Mouse (Mus musculus) embryonic facial prominence, embryonic 12.5 days (tissue): ENCODE measurements around the gene Glis3. TPM values are rescaled to one million over a fixed set of nuclear protein-coding genes. Genes with fewer than 3 reads are reported as not detected.

ENCODE experiments used
- ATAC-seq: fragments of 200-750 bp; cut with Nextera tagmentation; 2 replicates; pipeline ENCODE4 v1.8.0; 2017; ENCODE audit not compliant: insufficient number of reproducible peaks, insufficient read depth, low FRiP score, low TSS enrichment
- H3K27ac ChIP-seq: fragments of 300-500 bp; sonication (generic); 2 replicates; pipeline ENCODE4 v1.5.1; 2016; ENCODE audit warnings: mild to moderate bottlenecking
- H3K27me3 ChIP-seq: fragments of 300-500 bp; sonication (generic); 2 replicates; pipeline ENCODE4 v1.6.1; 2016; ENCODE audit warnings: mild to moderate bottlenecking, moderate library complexity
- H3K36me3 ChIP-seq: fragments of 300-500 bp; sonication (generic); 2 replicates; pipeline ENCODE4 v1.6.1; 2016; ENCODE audit warnings: mild to moderate bottlenecking
- H3K4me1 ChIP-seq: fragments of 300-500 bp; sonication (generic); 2 replicates; pipeline ENCODE4 v1.6.1; 2016
- H3K4me2 ChIP-seq: fragments of 300-500 bp; sonication (generic); replicated peaks from 2 replicates; pipeline ENCODE4 v1.6.1; 2016; ENCODE audit warnings: mild to moderate bottlenecking, moderate library complexity
- H3K4me3 ChIP-seq: fragments of 300-500 bp; sonication (generic); 2 replicates; pipeline ENCODE4 v1.5.1; 2016; ENCODE audit warnings: mild to moderate bottlenecking
- H3K9ac ChIP-seq: fragments of 300-500 bp; sonication (generic); 2 replicates; pipeline ENCODE4 v1.6.1; 2016; ENCODE audit warnings: mild to moderate bottlenecking, moderate library complexity
- H3K9me3 ChIP-seq: fragments of 300-500 bp; sonication (generic); 2 replicates; pipeline ENCODE4 v1.6.1; 2016; ENCODE audit warnings: mild to moderate bottlenecking, moderate library complexity
- WGBS: fragments of 180-500 bp; shearing (Covaris S2); methylation state at CpG from one replicate; pipeline ENCODE4 v1.1.7; 2016; 5-methylcytosine and 5-hydroxymethylcytosine counted together
- polyA plus RNA-seq: library from polyadenylated mRNA; unstranded; fragments of >200 nt; fragmentation: Nextera tagmentation; extraction: Ambion mirVana; gene quantifications from 2 replicates; pipeline ENCODE4 v1.2.1, GENCODE M21; 2016

Glis3 gene
- polyA plus RNA-seq, 1 experiment from 2014 or later, result 7.8 TPM

DNA sequence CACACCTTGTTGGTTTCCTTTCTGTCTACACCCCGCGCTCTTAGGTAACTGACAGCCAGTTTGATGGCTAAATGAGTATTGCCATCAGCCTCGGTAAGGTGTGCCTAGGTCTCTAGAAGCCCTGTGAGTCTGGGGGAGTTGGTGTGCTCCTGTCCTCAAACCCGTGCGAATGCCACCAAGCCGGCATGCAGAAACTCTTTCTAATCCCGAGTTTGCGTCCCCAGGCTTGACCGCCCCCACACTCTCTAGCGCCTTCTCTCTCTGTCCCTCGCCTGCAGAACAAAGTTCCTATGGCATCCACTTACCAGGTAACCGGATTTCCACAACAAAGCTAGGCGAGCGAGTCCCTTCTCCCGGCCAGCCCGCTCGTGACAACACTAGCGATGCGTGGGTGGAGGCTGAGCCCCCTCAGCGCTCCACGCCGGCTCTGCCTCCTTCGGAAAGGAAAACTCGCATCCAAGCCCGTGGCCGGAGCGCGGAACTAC lies 544 bp downstream of the Glis3 start:
- H3K4me3 ChIP-seq, result peak overlapping the region; percentile 65
- H3K4me1 ChIP-seq, result peaks cover 14% of the 10 kb centered on the region
- 0 out of 2 replicates have a peak, but pooled peaks have one; percentile 25 for ATAC-seq
- H3K27me3 ChIP-seq, result peaks cover 37% of the 10 kb centered on the region
- peak overlapping the region; percentile 98 for H3K4me2 ChIP-seq
- no peak overlapping the region for H3K27ac ChIP-seq
- WGBS, result under 1% methylated on average over 28 of the region's 28 CpGs
- H3K36me3 ChIP-seq, result no peaks in the 10 kb centered on the region
- peak overlapping the region; percentile 72 for H3K9ac ChIP-seq
- H3K9me3 ChIP-seq, result no peaks in the 10 kb centered on the region

DNA sequence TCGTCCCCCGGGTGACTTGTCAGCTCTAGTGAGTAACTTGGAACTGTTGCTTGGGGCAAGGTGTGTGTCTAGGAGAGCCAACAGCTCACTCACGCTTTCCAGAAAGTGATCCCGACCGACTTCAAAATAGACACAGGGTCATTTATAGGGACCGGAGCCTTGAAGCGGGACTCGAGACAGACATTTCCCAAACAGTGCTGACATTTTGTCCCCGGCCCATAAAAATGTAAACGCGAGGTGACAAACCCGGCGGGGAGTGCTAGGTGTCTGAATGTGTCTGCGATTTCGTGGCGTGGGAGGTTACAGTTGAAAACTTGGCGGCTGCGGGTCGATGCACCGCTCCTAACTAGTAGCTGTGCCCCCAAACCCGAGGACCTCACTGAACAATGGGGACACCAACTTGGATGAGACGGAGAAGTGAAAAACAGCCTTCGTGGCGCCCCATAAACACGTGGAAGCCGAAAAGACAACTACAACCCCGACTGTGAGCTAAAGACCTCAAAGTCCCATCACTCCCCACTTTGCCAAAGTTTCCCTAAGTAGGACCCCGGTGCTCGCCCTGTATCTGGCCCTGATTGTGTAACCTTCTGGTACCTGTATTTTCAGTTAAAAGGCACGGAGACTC lies 1.1 kb downstream of the Glis3 start:
- Histone ChIP-seq H3K9me3 (no peaks in the 10 kb centered on the region), H3K27me3 (peaks cover 37% of the 10 kb centered on the region), H3K4me3 (peak overlapping the region; percentile 65), H3K4me2 (peak overlapping the region; percentile 98), H3K27ac (no peak overlapping the region), H3K36me3 (no peaks in the 10 kb centered on the region), H3K4me1 (peaks cover 14% of the 10 kb centered on the region), H3K9ac (peak overlapping the region; percentile 72; the same call in 1 of the 2 replicates)
- WGBS, result under 1% methylated on average over 30 of the region's 30 CpGs
- ATAC-seq, result no peak

DNA sequence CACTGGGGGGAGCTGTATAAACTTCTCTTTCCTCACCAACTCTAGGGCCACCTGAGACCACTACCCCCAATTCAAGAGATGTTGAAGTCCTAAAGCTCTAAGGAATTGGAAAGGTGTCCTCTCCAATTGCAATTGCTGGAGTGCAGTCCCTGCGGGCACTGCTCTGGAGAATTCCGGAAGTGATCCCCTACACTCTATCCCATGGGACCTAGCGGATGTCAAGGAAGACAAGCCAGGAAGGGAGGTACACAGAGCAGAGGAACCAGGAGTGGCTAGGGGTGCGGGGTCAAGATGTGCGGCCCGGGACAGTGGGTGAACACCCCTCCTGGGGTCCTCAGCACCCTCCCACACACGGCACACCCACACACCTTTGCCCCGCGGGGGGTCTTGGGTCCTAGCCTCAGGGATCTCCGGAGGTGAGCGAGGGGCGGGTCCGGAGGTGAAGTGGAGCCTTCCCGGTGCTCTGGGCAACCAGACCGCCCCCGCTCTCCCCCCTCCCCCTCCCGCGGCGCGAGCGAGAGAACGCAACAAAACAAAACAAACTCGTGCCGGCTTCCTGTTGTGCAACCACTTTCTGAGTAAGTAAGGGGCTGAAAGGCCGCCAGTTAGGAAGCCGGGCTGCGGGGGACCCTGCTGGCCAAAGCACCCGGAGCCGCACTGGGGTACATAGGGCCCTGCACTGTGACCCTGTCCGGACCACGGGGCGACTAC lies 2.0 kb downstream of the Glis3 start:
- H3K4me3 ChIP-seq, result peak overlapping the region; percentile 65
- no peaks in the 10 kb centered on the region for H3K36me3 ChIP-seq
- no peak overlapping the region for H3K27ac ChIP-seq
- 1% methylated on average over 30 of the region's 32 CpGs for WGBS
- no peaks in the 10 kb centered on the region for H3K9me3 ChIP-seq
- ATAC-seq, result 0 out of 2 replicates have a peak, but pooled peaks have one; percentile 50
- peaks cover 14% of the 10 kb centered on the region for H3K4me1 ChIP-seq
- peak overlapping the region; percentile 98 for H3K4me2 ChIP-seq
- H3K9ac ChIP-seq, result peak overlapping the region; percentile 46
- peaks cover 37% of the 10 kb centered on the region for H3K27me3 ChIP-seq

DNA sequence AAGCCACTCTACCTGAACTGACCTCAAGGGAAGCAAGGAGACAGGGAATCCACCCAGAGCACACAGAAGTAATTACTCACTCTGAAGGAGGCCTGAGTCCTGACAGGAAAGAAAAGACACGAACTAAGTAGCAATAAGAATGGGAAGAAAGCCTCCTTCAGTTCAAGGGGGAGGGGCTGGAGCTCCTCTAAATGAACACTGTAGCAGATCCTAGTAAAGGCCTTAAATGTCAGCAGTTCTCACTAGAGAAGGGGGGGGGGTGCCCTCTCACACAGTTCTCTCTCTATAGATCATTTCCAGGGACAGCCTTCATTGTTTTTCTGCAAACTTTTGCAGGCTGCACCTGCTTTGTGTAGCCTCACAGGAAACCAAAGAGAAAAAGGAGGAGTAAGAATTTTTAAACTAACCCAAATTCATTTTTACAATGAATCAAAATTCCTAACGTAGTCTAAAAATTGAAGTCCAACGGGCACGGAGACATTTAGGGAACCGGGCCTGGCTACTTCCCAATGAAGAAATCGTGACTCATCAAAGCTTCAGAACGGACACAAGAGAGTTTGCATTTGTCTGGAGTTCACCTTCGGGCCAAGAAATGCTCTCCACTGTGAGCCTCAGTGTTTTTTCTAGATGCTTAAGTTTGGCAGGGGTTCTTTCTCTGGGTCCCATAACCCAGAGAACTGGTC lies 2.7 kb downstream of the Glis3 start:
- Histone ChIP-seq H3K27me3 (peaks cover 37% of the 10 kb centered on the region), H3K4me1 (peaks cover 14% of the 10 kb centered on the region), H3K9ac (no peak overlapping the region), H3K4me3 (peak overlapping the region; percentile 65), H3K9me3 (no peaks in the 10 kb centered on the region), H3K4me2 (peak overlapping the region; percentile 98), H3K36me3 (no peaks in the 10 kb centered on the region), H3K27ac (no peak overlapping the region)
- ATAC-seq, result no peak
- WGBS, result 28% methylated on average over 8 of the region's 8 CpGs

DNA sequence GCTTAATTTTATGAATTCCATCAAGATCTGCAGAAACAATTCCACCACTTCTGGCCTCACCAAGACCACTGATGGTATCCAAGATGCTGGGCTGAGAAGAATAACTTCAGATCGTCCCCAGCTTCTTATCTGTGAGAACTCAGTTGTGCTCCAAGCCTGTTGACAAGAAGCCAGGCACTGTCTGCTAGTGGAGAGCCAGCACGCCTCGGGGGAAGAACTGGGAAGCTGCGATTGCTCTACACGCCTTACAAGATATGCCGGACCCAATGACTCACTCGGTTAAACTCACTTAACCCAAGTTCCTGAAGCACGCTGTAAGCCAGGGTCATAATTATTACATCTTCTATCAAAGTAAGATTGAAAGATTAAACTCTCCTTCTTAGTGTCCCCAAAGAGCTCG lies 16.1 kb downstream of the Glis3 start:
- no peak overlapping the region for H3K27ac ChIP-seq
- H3K27me3 ChIP-seq, result 0 out of 2 replicates have a peak, but pooled peaks cover 1% of the 10 kb centered on the region
- no peak overlapping the region for H3K4me2 ChIP-seq
- no peak overlapping the region for H3K4me3 ChIP-seq
- H3K4me1 ChIP-seq, result no peaks in the 10 kb centered on the region; the same call in 1 of the 2 replicates
- no peaks in the 10 kb centered on the region for H3K9me3 ChIP-seq
- 84% methylated on average over 9 of the region's 9 CpGs for WGBS
- ATAC-seq, result no peak
- H3K36me3 ChIP-seq, result no peaks in the 10 kb centered on the region
- no peak overlapping the region for H3K9ac ChIP-seq

DNA sequence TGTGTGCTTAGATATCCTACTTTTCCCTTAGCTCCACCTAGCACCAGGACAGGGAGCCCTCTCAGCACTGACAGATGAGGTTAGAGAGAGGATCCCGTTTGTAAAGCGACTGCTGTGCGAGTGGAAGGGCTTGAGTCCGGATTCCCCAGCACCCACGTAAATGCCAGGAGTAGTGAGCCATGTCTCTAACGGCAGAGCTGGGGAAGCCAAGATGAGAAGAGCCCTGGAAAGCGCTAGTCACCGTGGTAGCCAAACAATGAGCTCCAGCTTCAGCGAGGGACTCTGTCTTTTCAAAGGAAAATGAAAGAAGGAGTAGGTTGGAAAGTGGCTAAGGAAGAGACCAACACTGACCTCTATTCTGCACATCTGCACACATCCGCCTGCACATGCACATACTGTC lies 16.7 kb downstream of the Glis3 start:
- H3K27ac ChIP-seq, result no peak overlapping the region
- no peak overlapping the region for H3K4me2 ChIP-seq
- no peak for ATAC-seq
- H3K27me3 ChIP-seq, result 0 out of 2 replicates have a peak, but pooled peaks cover 2% of the 10 kb centered on the region
- no peaks in the 10 kb centered on the region; the same call in 1 of the 2 replicates for H3K4me1 ChIP-seq
- H3K9ac ChIP-seq, result no peak overlapping the region
- no peaks in the 10 kb centered on the region for H3K9me3 ChIP-seq
- no peaks in the 10 kb centered on the region for H3K36me3 ChIP-seq
- no peak overlapping the region for H3K4me3 ChIP-seq
- 59% methylated on average over 10 of the region's 10 CpGs for WGBS

DNA sequence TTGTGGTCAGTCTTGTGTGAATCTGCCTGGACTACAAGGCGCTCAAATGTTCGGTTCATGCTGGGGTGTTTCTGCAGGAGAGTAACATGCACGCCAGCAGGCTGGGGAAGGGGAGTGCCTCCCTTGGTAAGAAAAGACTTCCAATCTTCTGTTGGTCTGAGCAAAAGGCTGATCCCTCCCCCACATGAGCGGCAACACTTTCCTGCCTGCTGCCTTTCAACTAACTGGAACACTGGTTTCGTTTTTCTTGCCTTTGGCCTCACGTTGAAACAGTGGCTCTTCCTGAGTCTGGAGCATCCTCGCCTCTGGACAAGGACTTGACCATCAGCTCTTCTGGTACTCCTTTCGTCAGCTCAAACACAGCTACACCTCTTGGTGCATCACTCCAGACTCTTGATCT lies 17.4 kb downstream of the Glis3 start:
- no peak overlapping the region for H3K4me3 ChIP-seq
- 55% methylated on average over 8 of the region's 8 CpGs for WGBS
- no peaks in the 10 kb centered on the region for H3K36me3 ChIP-seq
- H3K9ac ChIP-seq, result no peak overlapping the region
- H3K27ac ChIP-seq, result no peak overlapping the region
- no peak overlapping the region for H3K4me2 ChIP-seq
- H3K27me3 ChIP-seq, result 0 out of 2 replicates have a peak, but pooled peaks cover 2% of the 10 kb centered on the region
- no peaks in the 10 kb centered on the region for H3K9me3 ChIP-seq
- ATAC-seq, result no peak
- H3K4me1 ChIP-seq, result no peaks in the 10 kb centered on the region; the same call in 1 of the 2 replicates

DNA sequence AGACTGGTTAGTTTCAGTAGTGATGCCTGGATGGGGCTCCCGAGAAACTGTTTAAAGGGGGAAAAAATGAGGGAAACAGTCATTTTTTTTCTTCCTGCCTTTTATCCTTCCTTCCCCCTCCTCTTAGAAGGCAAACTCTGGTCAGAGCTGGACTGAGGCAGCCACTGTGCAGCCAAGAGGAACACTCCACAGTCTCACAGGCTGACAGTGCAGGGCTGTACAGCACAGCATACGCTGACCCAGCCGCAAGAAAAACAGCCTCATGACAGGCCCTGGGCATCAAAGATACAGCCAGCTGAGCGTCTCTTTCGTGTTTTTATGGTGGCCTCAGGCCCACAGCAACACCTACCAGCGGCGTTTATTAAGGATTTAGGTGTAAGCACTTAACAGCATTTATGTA lies 19.0 kb downstream of the Glis3 start:
- no peaks in the 10 kb centered on the region for H3K36me3 ChIP-seq
- no peaks in the 10 kb centered on the region for H3K9me3 ChIP-seq
- H3K4me2 ChIP-seq, result no peak overlapping the region
- 84% methylated on average over 7 of the region's 7 CpGs for WGBS
- no peak overlapping the region for H3K9ac ChIP-seq
- no peak overlapping the region for H3K27ac ChIP-seq
- H3K27me3 ChIP-seq, result 0 out of 2 replicates have a peak, but pooled peaks cover 2% of the 10 kb centered on the region
- ATAC-seq, result no peak
- H3K4me3 ChIP-seq, result no peak overlapping the region
- no peaks in the 10 kb centered on the region; the same call in 1 of the 2 replicates for H3K4me1 ChIP-seq

DNA sequence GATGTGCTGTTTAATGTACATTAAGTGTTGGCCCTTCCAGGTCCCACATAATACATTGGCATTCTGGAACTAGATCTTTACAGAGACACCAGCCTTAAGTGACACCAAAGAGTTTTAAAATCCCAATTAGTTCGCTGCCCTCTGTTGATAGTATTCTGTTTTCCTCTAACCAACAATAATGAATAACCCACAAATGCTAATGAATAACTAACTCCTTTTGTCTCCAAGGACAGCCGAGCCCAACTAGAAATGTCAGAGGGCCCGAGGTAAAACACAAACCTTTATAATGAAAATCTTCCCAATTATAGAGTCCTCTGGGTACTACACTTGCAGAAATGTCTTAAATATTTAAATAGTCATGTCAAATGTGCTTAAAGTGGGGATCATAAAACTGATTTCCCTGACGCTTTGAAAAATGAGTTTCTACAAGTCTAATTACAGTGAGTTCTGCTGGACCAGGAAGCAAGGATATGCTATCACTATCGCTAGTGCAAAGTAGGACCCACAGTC lies 22.1 kb downstream of the Glis3 start:
- Histone ChIP-seq H3K9me3 (no peaks in the 10 kb centered on the region), H3K27ac (no peak overlapping the region), H3K4me1 (no peaks in the 10 kb centered on the region; the same call in 1 of the 2 replicates), H3K4me3 (no peak overlapping the region), H3K9ac (no peak overlapping the region), H3K36me3 (no peaks in the 10 kb centered on the region), H3K27me3 (0 out of 2 replicates have a peak, but pooled peaks cover 2% of the 10 kb centered on the region), H3K4me2 (no peak overlapping the region)
- 68% methylated on average over 5 of the region's 5 CpGs for WGBS
- no peak for ATAC-seq

DNA sequence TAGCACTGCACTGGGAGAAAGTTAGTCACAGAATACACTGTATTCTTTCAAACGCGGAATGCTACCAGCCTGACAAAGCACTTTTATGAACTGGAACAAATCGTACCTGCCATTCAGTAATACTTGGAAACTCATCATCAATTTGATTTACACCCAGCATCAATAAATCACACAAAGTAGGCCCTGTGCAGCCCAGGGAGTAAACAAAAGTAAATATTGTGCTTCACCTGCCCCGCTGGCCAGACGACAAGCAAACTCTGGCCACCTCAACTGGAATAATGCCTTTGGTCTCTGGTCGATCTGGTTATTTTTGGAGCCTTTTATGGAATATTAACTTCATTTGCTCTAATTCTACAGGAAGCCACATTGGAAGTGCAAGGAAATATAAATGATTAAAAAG lies 23.0 kb downstream of the Glis3 start:
- H3K4me2 ChIP-seq, result no peak overlapping the region
- H3K4me3 ChIP-seq, result no peak overlapping the region
- ATAC-seq, result no peak
- H3K9me3 ChIP-seq, result no peaks in the 10 kb centered on the region
- WGBS, result 77% methylated on average over 6 of the region's 6 CpGs
- H3K27ac ChIP-seq, result no peak overlapping the region
- H3K4me1 ChIP-seq, result no peaks in the 10 kb centered on the region
- H3K9ac ChIP-seq, result no peak overlapping the region
- no peaks in the 10 kb centered on the region for H3K36me3 ChIP-seq
- H3K27me3 ChIP-seq, result peaks cover 2% of the 10 kb centered on the region; the same call in 1 of the 2 replicates

DNA sequence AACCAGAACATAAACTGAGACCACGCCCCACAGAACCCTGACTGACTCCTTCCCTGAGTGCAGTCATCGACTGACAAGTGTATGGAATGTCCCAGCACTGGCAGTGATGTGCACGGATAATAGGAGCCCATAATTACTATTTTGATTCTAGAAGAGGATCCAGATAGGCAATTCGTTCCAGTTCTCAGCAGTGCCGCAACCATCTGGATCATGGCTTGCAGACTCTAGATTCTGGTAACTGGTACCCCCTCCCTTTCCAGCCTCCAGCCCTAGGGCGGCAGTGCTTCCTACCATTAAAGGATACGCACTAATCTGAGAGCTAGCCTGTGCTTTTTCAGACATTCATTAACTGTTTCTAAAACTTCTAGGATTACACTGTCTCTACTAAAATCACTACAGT lies 24.7 kb downstream of the Glis3 start:
- H3K27me3 ChIP-seq, result peaks cover 2% of the 10 kb centered on the region; the same call in 1 of the 2 replicates
- 62% methylated on average over 7 of the region's 7 CpGs for WGBS
- H3K9me3 ChIP-seq, result no peaks in the 10 kb centered on the region
- no peaks in the 10 kb centered on the region for H3K4me1 ChIP-seq
- no peak for ATAC-seq
- no peak overlapping the region for H3K4me2 ChIP-seq
- no peak overlapping the region for H3K9ac ChIP-seq
- no peaks in the 10 kb centered on the region for H3K36me3 ChIP-seq
- no peak overlapping the region for H3K4me3 ChIP-seq
- no peak overlapping the region for H3K27ac ChIP-seq
